Mouse (Mus musculus): ENCODE results near the gene Sfmbt2. TPM values are rescaled to one million over a fixed set of nuclear protein-coding genes. Genes with fewer than 3 reads are reported as not detected.
"Not testable (repeated sequence)": the region's sequence is repeated elsewhere in the genome, so short reads cannot be mapped to it uniquely, and the experiment has no call there.

Gene Sfmbt2
- under 1 TPM; 0.54 to 0.72 TPM for total RNA-seq (2021)
- long read RNA-seq, experiment 1: 0 reads
- long read RNA-seq, experiment 2: 0 reads

- DNase-seq: no peak
Measured at GRCm38 (mm10) chr2:10370176-10370575, at the start of gene Sfmbt2. TSS of gene Sfmbt2 (plus strand) at chr2:10370510.

GRCm38 (mm10) chr2:10321093-10321492 is 49.2 kb upstream of the Sfmbt2 start:
- DNase-seq: peak; percentile 59

GRCm38 (mm10) chr2:10323173-10323572 is 47.1 kb upstream of the Sfmbt2 start:
- no peak for DNase-seq

- DNase-seq: no peak
Measured at GRCm38 (mm10) chr2:10324980-10325379, 45.3 kb upstream of the Sfmbt2 start.

GRCm38 (mm10) chr2:10330216-10330615 is 40.1 kb upstream of the Sfmbt2 start:
- no peak for DNase-seq

GRCm38 (mm10) chr2:10334299-10334698 is 36.0 kb upstream of the Sfmbt2 start:
- no peak for DNase-seq

- no peak for DNase-seq
Measured at GRCm38 (mm10) chr2:10335037-10335608, 35.2 kb upstream of the Sfmbt2 start.

GRCm38 (mm10) chr2:10340022-10340421 is 30.3 kb upstream of the Sfmbt2 start:
- DNase-seq: no peak

- DNase-seq: no peak
Measured at GRCm38 (mm10) chr2:10343523-10343922, 26.8 kb upstream of the Sfmbt2 start.

GRCm38 (mm10) chr2:10344073-10344472 is 26.2 kb upstream of the Sfmbt2 start:
- not testable (repeated sequence) for DNase-seq

- DNase-seq: no peak
Measured at GRCm38 (mm10) chr2:10347193-10347592, 23.1 kb upstream of the Sfmbt2 start.

- DNase-seq: no peak
Measured at GRCm38 (mm10) chr2:10348036-10348435, 22.3 kb upstream of the Sfmbt2 start.

- DNase-seq: no peak
Measured at GRCm38 (mm10) chr2:10350266-10350810, 20.0 kb upstream of the Sfmbt2 start.

GRCm38 (mm10) chr2:10351125-10351524 is 19.2 kb upstream of the Sfmbt2 start:
- DNase-seq: no peak

GRCm38 (mm10) chr2:10352887-10353286 is 17.4 kb upstream of the Sfmbt2 start:
- no peak for DNase-seq

- DNase-seq: no peak
Measured at GRCm38 (mm10) chr2:10353889-10354288, 16.4 kb upstream of the Sfmbt2 start.

- DNase-seq: no peak
Measured at GRCm38 (mm10) chr2:10359861-10360260, 10.4 kb upstream of the Sfmbt2 start.

GRCm38 (mm10) chr2:10365081-10365480 is 5.2 kb upstream of the Sfmbt2 start:
- no peak for DNase-seq

- no peak for DNase-seq
Measured at GRCm38 (mm10) chr2:10366284-10366683, 4.0 kb upstream of the Sfmbt2 start.

GRCm38 (mm10) chr2:10369676-10370075 is 634 bp upstream of the Sfmbt2 start:
- DNase-seq: no peak

- no peak for DNase-seq
Measured at GRCm38 (mm10) chr2:10370687-10371458, 563 bp downstream of the Sfmbt2 start.

- DNase-seq: no peak
Measured at GRCm38 (mm10) chr2:10371459-10371817, 1.1 kb downstream of the Sfmbt2 start.

- DNase-seq: no peak
Measured at GRCm38 (mm10) chr2:10371899-10372298, 1.6 kb downstream of the Sfmbt2 start.

GRCm38 (mm10) chr2:10372321-10372723 is 2.0 kb downstream of the Sfmbt2 start:
- peak; percentile 58 for DNase-seq

Data from gastrocnemius, postnatal 10 days (tissue).